Mouse (Mus musculus): ENCODE measurements around the gene Olfr577. TPM values are rescaled to one million over a fixed set of nuclear protein-coding genes. Genes with fewer than 3 reads are reported as not detected.

The Olfr577 gene
- polyA plus RNA-seq (2016; fragmentation: Nextera tagmentation; extraction: Ambion mirVana) = not detected in 2 replicates

- H3K27ac ChIP-seq (replicated peaks) = no peak within 1 kb of the TSS
- no peak within 1 kb of the TSS for H3K4me2 ChIP-seq (replicated peaks)
- H3K4me3 ChIP-seq = no peak within 1 kb of the TSS
- H3K9me3 ChIP-seq = no peaks in the 10 kb centered on the region
- no peaks in the 10 kb centered on the region for H3K27me3 ChIP-seq
- no peaks in the 10 kb centered on the region for H3K36me3 ChIP-seq
- no peak within 1 kb of the TSS for H3K9ac ChIP-seq (replicated peaks)
- 88% methylated on average over 2 of the region's 2 CpGs for WGBS
- no peaks in the 10 kb centered on the region for H3K4me1 ChIP-seq
- no peak for ATAC-seq (ENCODE audit: low FRiP score, low read depth)
These were observed at the start of gene Olfr577 for GRCm38 (mm10) chr7:102975843-102976242. Olfr577 (minus strand) TSS chr7:102975943.

GRCm38 (mm10) chr7:102989224-102989623, 13.5 kb upstream of the Olfr577 start, which contains the start of gene Olfr578:
Olfr578 (minus strand) TSS chr7:102989324.
- Histone ChIP-seq H3K27ac (replicated peaks) (no peak within 1 kb of the TSS), H3K36me3 (no peaks in the 10 kb centered on the region), H3K4me1 (no peaks in the 10 kb centered on the region), H3K27me3 (no peaks in the 10 kb centered on the region), H3K9me3 (no peaks in the 10 kb centered on the region), H3K9ac (replicated peaks) (no peak within 1 kb of the TSS), H3K4me3 (no peak within 1 kb of the TSS), H3K4me2 (replicated peaks) (no peak within 1 kb of the TSS)
- ATAC-seq (ENCODE audit: low FRiP score, low read depth) = no peak
- 76% methylated on average over 3 of the region's 3 CpGs for WGBS

- Histone ChIP-seq H3K4me2 (replicated peaks) (no peak overlapping the region), H3K9me3 (no peaks in the 10 kb centered on the region), H3K4me1 (no peaks in the 10 kb centered on the region), H3K27ac (replicated peaks) (no peak overlapping the region), H3K4me3 (no peak overlapping the region), H3K36me3 (no peaks in the 10 kb centered on the region), H3K9ac (replicated peaks) (no peak overlapping the region), H3K27me3 (no peaks in the 10 kb centered on the region)
- ATAC-seq (ENCODE audit: low FRiP score, low read depth) = no peak
- WGBS = 46% methylated on average over 1 of the region's 1 CpGs
These were observed 1.3 kb downstream of the Olfr577 start for GRCm38 (mm10) chr7:102974399-102974798.

- H3K4me1 ChIP-seq = no peaks in the 10 kb centered on the region
These were observed 13.4 kb downstream of the Olfr577 start, which contains the start of gene Olfr576 for GRCm38 (mm10) chr7:102962360-102962759. Olfr576 (plus strand) TSS chr7:102962660.

GRCm38 (mm10) chr7:102958593-102958992, 17.1 kb downstream of the Olfr577 start, which contains the start of gene Olfr575:
Olfr575 (minus strand) TSS chr7:102958775.
- 71% methylated on average over 1 of the region's 1 CpGs for WGBS
- H3K27me3 ChIP-seq = no peaks in the 10 kb centered on the region
- H3K4me1 ChIP-seq = no peaks in the 10 kb centered on the region
- H3K9ac ChIP-seq (replicated peaks) = no peak within 1 kb of the TSS
- no peaks in the 10 kb centered on the region for H3K36me3 ChIP-seq
- H3K4me2 ChIP-seq (replicated peaks) = no peak within 1 kb of the TSS
- no peaks in the 10 kb centered on the region for H3K9me3 ChIP-seq
- ATAC-seq (ENCODE audit: low FRiP score, low read depth) = no peak
- no peak within 1 kb of the TSS for H3K27ac ChIP-seq (replicated peaks)
- no peak within 1 kb of the TSS for H3K4me3 ChIP-seq

More at GRCm38 (mm10) chr7:102962360-102962759, 13.4 kb downstream of the Olfr577 start, which contains the start of gene Olfr576:
- H3K36me3 ChIP-seq = no peaks in the 10 kb centered on the region
- no peak for ATAC-seq (ENCODE audit: low FRiP score, low read depth)
- H3K4me2 ChIP-seq (replicated peaks) = no peak within 1 kb of the TSS
- H3K9me3 ChIP-seq = no peaks in the 10 kb centered on the region
- H3K27me3 ChIP-seq = no peaks in the 10 kb centered on the region
- H3K27ac ChIP-seq (replicated peaks) = no peak within 1 kb of the TSS
- no peak within 1 kb of the TSS for H3K9ac ChIP-seq (replicated peaks)
- no peak within 1 kb of the TSS for H3K4me3 ChIP-seq
- 67% methylated on average over 2 of the region's 2 CpGs for WGBS

- 77% methylated on average over 3 of the region's 3 CpGs for WGBS
- Histone ChIP-seq H3K9me3 (no peaks in the 10 kb centered on the region), H3K27me3 (no peaks in the 10 kb centered on the region)
These were observed 17.6 kb downstream of the Olfr577 start for GRCm38 (mm10) chr7:102958137-102958536.

GRCm38 (mm10) chr7:102950732-102951131, 25.0 kb downstream of the Olfr577 start:
- H3K27me3 ChIP-seq = no peaks in the 10 kb centered on the region
- ATAC-seq (ENCODE audit: low FRiP score, low read depth) = no peak
- no peaks in the 10 kb centered on the region for H3K36me3 ChIP-seq
- no peak overlapping the region for H3K27ac ChIP-seq (replicated peaks)
- no peak overlapping the region for H3K4me3 ChIP-seq
- WGBS = 80% methylated on average over 1 of the region's 1 CpGs
- no peak overlapping the region for H3K9ac ChIP-seq (replicated peaks)
- H3K9me3 ChIP-seq = no peaks in the 10 kb centered on the region
- H3K4me2 ChIP-seq (replicated peaks) = no peak overlapping the region
- no peaks in the 10 kb centered on the region for H3K4me1 ChIP-seq

More at GRCm38 (mm10) chr7:102958137-102958536, 17.6 kb downstream of the Olfr577 start:
- no peak for ATAC-seq (ENCODE audit: low FRiP score, low read depth)
- Histone ChIP-seq H3K27ac (replicated peaks) (no peak overlapping the region), H3K4me3 (no peak overlapping the region), H3K4me2 (replicated peaks) (no peak overlapping the region), H3K4me1 (no peaks in the 10 kb centered on the region), H3K36me3 (no peaks in the 10 kb centered on the region), H3K9ac (replicated peaks) (no peak overlapping the region)

- no peaks in the 10 kb centered on the region for H3K9me3 ChIP-seq
- 77% methylated on average over 1 of the region's 1 CpGs for WGBS
- no peaks in the 10 kb centered on the region for H3K36me3 ChIP-seq
- H3K27me3 ChIP-seq = no peaks in the 10 kb centered on the region
- no peak within 1 kb of the TSS for H3K4me3 ChIP-seq
- H3K4me1 ChIP-seq = no peaks in the 10 kb centered on the region
- no peak for ATAC-seq (ENCODE audit: low FRiP score, low read depth)
- no peak within 1 kb of the TSS for H3K4me2 ChIP-seq (replicated peaks)
- no peak within 1 kb of the TSS for H3K9ac ChIP-seq (replicated peaks)
- H3K27ac ChIP-seq (replicated peaks) = no peak within 1 kb of the TSS
These were observed 27.6 kb downstream of the Olfr577 start, which contains the start of gene Olfr574 for GRCm38 (mm10) chr7:102948167-102948566. Olfr574 (plus strand) TSS chr7:102948467.

GRCm38 (mm10) chr7:102943417-102943816, 32.3 kb downstream of the Olfr577 start:
- WGBS = 91% methylated on average over 1 of the region's 1 CpGs
- H3K4me2 ChIP-seq (replicated peaks) = no peak overlapping the region
- H3K4me3 ChIP-seq = no peak overlapping the region
- H3K9ac ChIP-seq (replicated peaks) = no peak overlapping the region
- no peaks in the 10 kb centered on the region for H3K9me3 ChIP-seq
- H3K27me3 ChIP-seq = no peaks in the 10 kb centered on the region
- H3K27ac ChIP-seq (replicated peaks) = no peak overlapping the region
- ATAC-seq (ENCODE audit: low FRiP score, low read depth) = no peak
- no peaks in the 10 kb centered on the region for H3K36me3 ChIP-seq
- H3K4me1 ChIP-seq = no peaks in the 10 kb centered on the region

- H3K9me3 ChIP-seq = no peaks in the 10 kb centered on the region
- no peak within 1 kb of the TSS for H3K4me2 ChIP-seq (replicated peaks)
These were observed 33.3 kb downstream of the Olfr577 start, which contains the start of gene Olfr573-ps1 for GRCm38 (mm10) chr7:102942475-102942874. Olfr573-ps1 (minus strand) TSS chr7:102942575.

GRCm38 (mm10) chr7:102927105-102927504, 48.6 kb downstream of the Olfr577 start:
- H3K9me3 ChIP-seq = no peaks in the 10 kb centered on the region
- H3K27me3 ChIP-seq = no peaks in the 10 kb centered on the region

More at GRCm38 (mm10) chr7:102942475-102942874, 33.3 kb downstream of the Olfr577 start, which contains the start of gene Olfr573-ps1:
- ATAC-seq (ENCODE audit: low FRiP score, low read depth) = no peak
- Histone ChIP-seq H3K27me3 (no peaks in the 10 kb centered on the region), H3K9ac (replicated peaks) (no peak within 1 kb of the TSS), H3K27ac (replicated peaks) (no peak within 1 kb of the TSS), H3K36me3 (no peaks in the 10 kb centered on the region), H3K4me3 (no peak within 1 kb of the TSS), H3K4me1 (no peaks in the 10 kb centered on the region)
- 92% methylated on average over 2 of the region's 2 CpGs for WGBS

GRCm38 (mm10) chr7:102924109-102924508, 51.6 kb downstream of the Olfr577 start, which contains the start of gene Olfr572:
Olfr572 (plus strand) TSS chr7:102924409.
- no peak within 1 kb of the TSS for H3K4me2 ChIP-seq (replicated peaks)
- H3K36me3 ChIP-seq = no peaks in the 10 kb centered on the region
- no peak within 1 kb of the TSS for H3K27ac ChIP-seq (replicated peaks)
- no peak within 1 kb of the TSS for H3K9ac ChIP-seq (replicated peaks)
- no peaks in the 10 kb centered on the region for H3K4me1 ChIP-seq
- no peaks in the 10 kb centered on the region for H3K9me3 ChIP-seq
- no peak for ATAC-seq (ENCODE audit: low FRiP score, low read depth)
- WGBS = 71% methylated on average over 1 of the region's 1 CpGs
- no peak within 1 kb of the TSS for H3K4me3 ChIP-seq
- no peaks in the 10 kb centered on the region for H3K27me3 ChIP-seq

More at GRCm38 (mm10) chr7:102927105-102927504, 48.6 kb downstream of the Olfr577 start:
- Histone ChIP-seq H3K4me3 (no peak overlapping the region), H3K36me3 (no peaks in the 10 kb centered on the region), H3K4me2 (replicated peaks) (no peak overlapping the region), H3K27ac (replicated peaks) (no peak overlapping the region), H3K4me1 (no peaks in the 10 kb centered on the region), H3K9ac (replicated peaks) (no peak overlapping the region)
- 82% methylated on average over 3 of the region's 3 CpGs for WGBS
- no peak for ATAC-seq (ENCODE audit: low FRiP score, low read depth)

All from midbrain, embryonic 12.5 days (tissue).